Mouse (Mus musculus) testis, adult 2 months (tissue): ENCODE results near the gene Tmem143. TPM values are rescaled to one million over a fixed set of nuclear protein-coding genes. Genes with fewer than 3 reads are reported as not detected.

ENCODE experiments used
- H3K27ac ChIP-seq: fragments of 200-500 bp; 2 replicates; pipeline ENCODE4 v1.5.1; 2012; ENCODE audit warnings: low read depth, low read length; ENCODE audit not compliant: control insufficient read depth, insufficient read depth
- H3K27me3 ChIP-seq: fragments of 200-500 bp; 2 replicates; pipeline ENCODE4 v1.6.1; 2012; ENCODE audit warnings: mild to moderate bottlenecking, low read length, moderate library complexity; ENCODE audit not compliant: control insufficient read depth, insufficient read depth
- H3K36me3 ChIP-seq: fragments of 200-500 bp; 2 replicates; pipeline ENCODE4 v1.6.1; 2012; ENCODE audit warnings: mild to moderate bottlenecking, low read length; ENCODE audit not compliant: control insufficient read depth, insufficient read depth
- H3K4me1 ChIP-seq: fragments of 200-500 bp; 2 replicates; pipeline ENCODE4 v1.6.1; 2012; ENCODE audit warnings: low read length; ENCODE audit not compliant: control insufficient read depth, insufficient read depth
- H3K4me3 ChIP-seq: fragments of 200-500 bp; 2 replicates; pipeline ENCODE4 v1.5.1; 2012; ENCODE audit warnings: low read depth, mild to moderate bottlenecking, low read length, moderate library complexity, mixed read lengths; ENCODE audit not compliant: control insufficient read depth
- CTCF ChIP-seq: fragments of 200-500 bp; IDR thresholded peaks from 2 replicates; pipeline ENCODE4 v1.5.1; 2012; ENCODE audit warnings: low read depth, mild to moderate bottlenecking, inconsistent platforms, low read length, moderate library complexity; ENCODE audit not compliant: control insufficient read depth, insufficient read depth, insufficient replicate concordance
- POLR2A ChIP-seq: fragments of 200-500 bp; IDR thresholded peaks from 2 replicates; pipeline ENCODE4 v1.6.1; 2012; ENCODE audit warnings: low read depth, mild to moderate bottlenecking, inconsistent platforms, low read length, moderate library complexity; ENCODE audit not compliant: control insufficient read depth
- polyA plus RNA-seq: library from polyadenylated mRNA; depleted of rRNA; stranded (reverse); fragments of >200 nt; gene quantifications from 2 replicates; pipeline ENCODE4 v1.2.3, GENCODE M21; 2012

Gene Tmem143
- polyA plus RNA-seq, 1 experiment: 8.1 TPM

DNA sequence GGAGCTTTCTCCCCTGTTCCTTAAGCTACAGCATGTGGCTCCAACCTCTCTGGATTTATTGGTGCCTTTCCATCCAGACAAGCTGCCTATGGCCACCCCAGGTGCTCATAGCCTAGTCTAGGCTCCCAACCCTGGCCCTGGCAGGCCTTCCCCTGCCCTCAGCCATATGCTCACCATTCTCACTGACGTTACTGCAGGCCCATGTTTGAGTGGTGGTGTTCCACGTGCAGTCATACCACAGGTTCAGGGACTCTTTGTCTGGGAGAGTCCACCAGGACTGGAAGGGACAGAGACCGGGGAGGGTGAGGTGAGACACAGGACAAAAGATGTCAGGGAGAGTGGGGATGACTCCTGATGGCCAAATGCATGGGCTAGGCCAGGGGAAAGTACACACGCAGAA lies 23.0 kb downstream of the Tmem143 start:
- Histone ChIP-seq H3K36me3 (no peaks in the 10 kb centered on the region), H3K4me1 (peaks cover 36% of the 10 kb centered on the region), H3K27me3 (no peaks in the 10 kb centered on the region), H3K27ac (no peak overlapping the region; the same call in 1 of the 2 replicates), H3K4me3 (no peak overlapping the region)
- no peak for TF ChIP-seq CTCF
- TF ChIP-seq POLR2A: no peak

DNA sequence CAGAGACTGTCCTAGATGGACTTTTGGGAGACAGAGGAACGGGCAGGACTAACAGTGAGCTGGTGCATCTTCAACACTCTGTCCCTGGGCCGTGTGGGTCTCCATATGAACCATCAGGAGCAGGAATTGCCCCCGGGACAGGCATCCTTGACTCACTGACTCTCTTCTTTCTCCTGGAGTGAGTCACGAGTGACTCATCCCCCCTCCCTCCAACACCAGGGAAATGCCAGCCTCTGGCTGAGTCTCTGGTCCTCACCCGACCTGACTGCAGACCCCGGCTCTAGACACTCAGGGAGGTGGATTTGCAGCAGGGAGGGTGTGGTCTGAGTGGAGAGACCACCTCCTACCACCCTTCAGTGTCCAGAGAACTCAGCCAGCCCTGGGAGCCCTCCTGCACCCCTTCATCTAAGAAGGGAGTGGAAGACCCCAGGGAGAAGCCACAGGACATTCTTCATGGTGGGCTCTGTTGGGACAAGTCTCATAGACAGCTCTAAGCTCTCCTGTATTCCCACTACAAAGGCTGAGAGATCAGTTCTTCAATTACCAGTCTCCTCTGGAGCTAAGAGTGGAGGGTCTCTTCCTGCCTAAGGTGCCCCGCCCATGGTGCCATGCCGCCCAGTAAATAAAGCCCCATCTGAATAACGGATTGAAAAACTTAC lies 24.0 kb downstream of the Tmem143 start:
- H3K27ac ChIP-seq: peak overlapping the region; percentile 77
- H3K27me3 ChIP-seq: no peaks in the 10 kb centered on the region
- H3K36me3 ChIP-seq: no peaks in the 10 kb centered on the region
- H3K4me3 ChIP-seq: peak overlapping the region; percentile 53
- H3K4me1 ChIP-seq: peaks cover 36% of the 10 kb centered on the region
- TF ChIP-seq CTCF (no peak), POLR2A (no peak)

DNA sequence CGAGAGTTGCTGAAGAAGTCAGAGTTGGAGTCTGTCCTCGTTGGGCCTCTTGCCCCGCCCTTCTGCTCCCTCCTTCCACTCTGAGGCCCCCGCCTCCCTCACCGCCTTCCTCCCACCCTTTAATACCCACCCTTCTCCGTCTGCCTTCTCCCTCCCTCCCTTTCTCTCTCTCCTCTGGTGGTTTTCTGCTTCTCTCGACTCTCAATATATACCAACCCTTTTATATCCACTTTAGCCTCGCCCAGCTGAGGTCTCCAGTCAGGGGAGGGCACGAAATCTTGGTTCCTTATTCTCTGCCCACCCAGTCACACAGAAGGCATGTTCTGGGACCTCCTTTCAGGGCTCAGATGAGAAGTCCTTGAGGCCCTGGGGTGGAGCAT lies 24.5 kb downstream of the Tmem143 start, which contains the start of gene Emp3:
TSS of gene Emp3 (minus strand) at position 163 of the 380 bp plus-strand sequence.
- TF ChIP-seq POLR2A (no peak), CTCF (no peak)
- no peaks in the 10 kb centered on the region for H3K36me3 ChIP-seq
- H3K4me1 ChIP-seq: peaks cover 34% of the 10 kb centered on the region
- H3K27ac ChIP-seq: peak within 1 kb of the TSS; percentile 93
- H3K4me3 ChIP-seq: peak within 1 kb of the TSS; percentile 84
- no peaks in the 10 kb centered on the region for H3K27me3 ChIP-seq

DNA sequence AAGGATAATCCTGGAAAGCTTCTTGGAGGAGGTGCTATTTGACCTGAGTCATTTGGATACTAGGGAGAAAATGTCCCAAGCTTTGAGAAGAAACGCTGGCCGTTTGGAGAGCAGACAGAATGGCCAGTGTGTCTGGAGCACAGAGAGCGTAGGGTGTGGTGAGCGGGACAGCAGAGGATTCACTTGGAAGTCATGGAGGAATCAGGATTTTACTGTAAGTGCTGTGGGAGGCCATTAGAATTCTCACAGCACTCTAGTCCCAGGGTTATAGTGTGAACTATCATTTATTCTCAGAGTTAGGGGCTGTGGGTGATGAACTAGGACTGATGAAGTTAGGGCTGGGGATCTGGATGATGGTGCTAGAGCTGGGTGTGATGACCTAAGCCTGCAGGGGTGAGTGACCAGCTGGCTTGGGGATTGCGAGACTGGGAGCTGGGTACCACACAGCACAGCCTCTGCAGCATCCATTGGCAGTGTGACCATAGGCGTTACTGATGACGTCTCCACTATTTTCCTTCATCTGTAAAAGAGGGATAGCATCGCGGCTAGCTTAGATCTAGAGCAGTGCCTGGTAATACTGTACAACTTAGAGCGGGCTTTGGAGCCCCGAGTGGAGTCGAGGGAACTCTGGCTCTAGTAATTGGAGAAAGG lies 25.3 kb downstream of the Tmem143 start:
- no peak for TF ChIP-seq POLR2A
- Histone ChIP-seq H3K27ac (peak overlapping the region; percentile 93), H3K27me3 (no peaks in the 10 kb centered on the region), H3K4me1 (peaks cover 30% of the 10 kb centered on the region), H3K36me3 (no peaks in the 10 kb centered on the region), H3K4me3 (peak overlapping the region; percentile 84)

DNA sequence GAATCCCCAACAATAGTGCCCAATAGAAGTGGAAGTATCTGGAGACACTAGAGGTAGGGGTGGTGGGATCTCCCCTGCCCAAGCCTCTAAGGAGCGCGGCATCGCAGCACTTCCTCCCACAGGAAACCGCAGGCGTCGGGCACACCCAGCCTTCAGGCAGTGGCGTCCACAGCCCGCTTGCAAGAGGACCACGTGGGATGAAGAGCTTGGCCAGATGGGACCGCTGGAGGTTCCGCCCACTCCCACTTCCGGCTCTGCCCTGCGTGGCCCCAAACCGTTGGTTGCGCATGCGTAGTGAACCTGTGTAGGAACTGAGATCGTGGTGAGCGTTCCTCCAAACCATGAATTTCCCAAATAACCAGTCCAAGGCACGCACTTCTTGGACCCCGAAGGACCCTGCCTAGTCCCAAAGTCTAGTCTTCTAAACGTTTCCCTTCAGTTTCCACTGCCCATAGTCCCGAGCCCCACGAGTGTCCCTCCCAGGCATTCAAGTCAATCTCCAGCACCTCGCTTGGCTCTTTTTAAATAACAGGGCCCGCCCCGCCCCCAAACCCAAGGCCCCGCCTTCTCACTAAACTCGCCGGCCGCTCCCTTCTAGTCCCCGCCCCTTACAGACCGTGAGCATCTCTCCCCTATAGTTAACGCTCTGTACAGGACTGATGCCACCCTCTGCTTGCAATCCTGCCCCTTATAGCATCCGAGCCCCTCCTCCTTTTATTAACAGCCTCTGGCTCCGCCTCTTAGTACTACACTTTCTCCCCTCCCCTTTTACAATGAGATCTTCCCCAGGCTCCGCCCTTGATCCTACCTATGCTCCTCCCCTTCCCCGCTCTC lies 26.4 kb downstream of the Tmem143 start:
- peaks cover 27% of the 10 kb centered on the region for H3K4me1 ChIP-seq
- TF ChIP-seq POLR2A (peak; percentile 80), CTCF (no peak)
- no peaks in the 10 kb centered on the region for H3K36me3 ChIP-seq

DNA sequence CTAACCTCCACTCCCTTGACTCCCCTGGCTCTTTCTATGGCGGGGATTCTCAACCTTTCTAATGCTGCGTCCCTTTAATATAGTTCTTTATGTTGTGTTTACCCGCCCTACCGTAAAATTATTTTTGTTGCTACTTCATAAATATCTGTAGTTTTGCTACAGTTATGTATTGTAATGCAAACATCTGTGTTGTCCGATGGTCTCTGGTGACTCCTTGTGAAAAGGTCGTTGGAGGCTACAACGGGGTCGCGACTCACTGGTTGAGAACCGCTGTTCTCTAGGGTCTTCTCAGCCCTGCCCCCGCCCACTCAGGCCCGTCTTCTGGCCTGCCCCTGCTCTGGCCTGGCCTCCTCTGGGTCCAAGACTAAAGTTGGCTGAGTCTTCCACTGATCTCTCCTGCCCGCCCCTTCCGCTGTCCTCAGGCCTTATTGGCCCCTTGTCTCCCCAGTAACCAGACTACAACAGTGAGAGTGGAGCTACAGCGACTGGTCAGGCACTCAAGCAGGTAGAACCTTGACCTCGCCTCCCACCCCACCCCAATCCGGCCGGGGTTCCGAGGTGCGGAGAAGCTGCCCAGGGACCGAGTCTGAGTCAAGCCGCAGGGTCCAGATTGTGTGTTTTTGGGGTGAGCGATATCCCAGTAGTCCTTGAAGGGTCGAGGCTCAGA lies 27.2 kb downstream of the Tmem143 start, which contains the start of gene Ccdc114:
TSS of gene Ccdc114 (plus strand) at position 311 of the 667 bp plus-strand sequence.
- H3K4me3 ChIP-seq: peak within 1 kb of the TSS; percentile 84
- H3K36me3 ChIP-seq: no peaks in the 10 kb centered on the region
- peaks cover 27% of the 10 kb centered on the region for H3K4me1 ChIP-seq
- H3K27me3 ChIP-seq: no peaks in the 10 kb centered on the region
- TF ChIP-seq POLR2A (peak; percentile 67), CTCF (no peak)
- peak within 1 kb of the TSS; percentile 93 for H3K27ac ChIP-seq

More for the DNA sequence above, 26.4 kb downstream of the Tmem143 start:
- Histone ChIP-seq H3K27me3 (no peaks in the 10 kb centered on the region), H3K27ac (peak overlapping the region; percentile 93), H3K4me3 (peak overlapping the region; percentile 84)

DNA sequence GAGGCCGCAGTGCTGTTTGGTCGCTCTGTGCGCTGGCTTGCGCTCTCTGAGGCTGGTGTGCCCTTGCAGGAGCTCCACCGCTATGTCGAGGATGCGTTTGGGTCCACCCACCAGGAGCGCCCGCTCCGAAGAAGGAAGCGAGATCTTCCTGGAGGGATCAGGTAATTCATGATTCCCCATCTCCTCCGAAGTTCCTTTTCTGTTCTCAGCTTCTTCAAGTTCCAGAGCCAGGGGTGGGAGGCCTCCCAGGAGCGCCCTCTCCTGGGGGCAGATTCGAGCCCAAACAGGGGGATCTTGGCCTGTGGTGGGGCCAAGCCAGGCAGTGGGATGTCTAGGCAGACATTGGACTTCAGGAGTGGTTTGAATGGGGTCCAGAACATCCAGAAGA lies 27.7 kb downstream of the Tmem143 start:
- Histone ChIP-seq H3K36me3 (no peaks in the 10 kb centered on the region), H3K27me3 (no peaks in the 10 kb centered on the region), H3K4me1 (peaks cover 31% of the 10 kb centered on the region), H3K4me3 (peak overlapping the region; percentile 84), H3K27ac (peak overlapping the region; percentile 93)
- no peak for TF ChIP-seq POLR2A
- TF ChIP-seq CTCF: no peak
